Mouse (Mus musculus) urinary bladder, postnatal 25 days (tissue): Measurements from ENCODE around the gene Ppp1r15b.

Experiments used
- DNase-seq: peaks from one replicate; pipeline ENCODE4 v3.0.0; 2022; ENCODE audit warnings: low spot score

The Ppp1r15b gene

GRCm38 (mm10) chr1:133121246-133121645 lies 9.7 kb upstream of the Ppp1r15b start:
- no peak for DNase-seq

DNA sequence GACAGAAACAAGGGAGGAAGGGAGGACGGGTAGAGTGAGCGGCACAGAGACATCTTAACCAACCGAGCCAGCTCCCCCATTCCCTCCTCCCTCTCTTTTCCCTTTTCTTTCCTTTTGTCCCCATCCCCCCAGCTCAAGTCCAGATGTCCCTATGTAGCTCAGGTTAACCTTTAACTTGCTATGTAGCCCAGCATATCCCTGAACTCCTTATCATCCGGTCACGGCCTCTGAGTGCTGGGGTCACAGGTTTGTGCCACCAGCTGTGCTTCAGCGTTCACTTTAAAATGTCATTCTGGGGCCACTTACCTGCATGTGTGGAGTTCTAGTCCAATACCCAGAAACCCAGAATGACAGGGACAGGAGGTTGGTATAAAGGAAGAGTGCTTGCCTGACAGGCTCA lies 6.8 kb upstream of the Ppp1r15b start:
- DNase-seq = no peak

- DNase-seq = no peak
Observed at GRCm38 (mm10) chr1:133125640-133126364, 5.1 kb upstream of the Ppp1r15b start.

DNA sequence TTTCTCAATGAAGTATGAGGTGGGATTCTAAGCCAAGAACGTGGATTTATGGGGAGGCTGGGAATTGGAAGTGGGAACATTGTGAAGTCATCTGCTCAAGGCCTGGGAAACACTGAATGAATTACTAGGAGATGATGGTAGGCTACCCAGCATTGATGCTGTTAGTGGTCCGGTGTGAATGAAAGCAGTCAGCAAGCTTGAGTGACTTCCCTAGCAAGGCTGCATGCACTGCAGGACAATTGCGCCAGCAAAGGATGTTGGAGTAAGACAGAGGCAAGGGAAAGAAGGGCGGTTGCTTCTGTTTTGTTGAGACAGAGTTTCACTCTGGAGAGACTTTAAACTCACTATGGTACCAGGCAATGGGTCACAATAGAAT lies 4.6 kb upstream of the Ppp1r15b start:
- DNase-seq = no peak

DNA sequence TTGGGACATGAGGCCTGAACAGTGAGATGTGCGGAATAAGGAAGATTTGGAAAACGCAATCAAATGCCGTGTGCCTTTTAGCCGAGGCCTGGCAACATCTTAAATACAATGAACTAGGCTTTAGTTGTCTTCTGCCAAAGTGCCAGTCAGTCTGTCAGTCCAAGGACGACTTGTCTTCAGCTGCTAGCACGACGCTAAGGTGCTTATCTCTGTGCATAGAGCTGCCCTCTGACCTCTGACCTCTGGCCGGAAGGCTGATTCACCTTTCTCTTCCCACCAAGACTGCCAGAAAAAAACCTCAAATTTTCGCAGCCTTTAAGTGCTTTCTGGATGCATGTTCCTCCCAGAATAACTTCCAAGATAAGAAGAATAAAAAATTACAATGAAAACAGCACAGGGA lies 3.6 kb upstream of the Ppp1r15b start:
- DNase-seq = no peak

- DNase-seq = no peak
Observed at GRCm38 (mm10) chr1:133129471-133130221, 1.3 kb upstream of the Ppp1r15b start.

- no peak for DNase-seq
Observed at GRCm38 (mm10) chr1:133131561-133131905, 590 bp downstream of the Ppp1r15b start.

- no peak for DNase-seq
Observed at GRCm38 (mm10) chr1:133131936-133132335, 993 bp downstream of the Ppp1r15b start.

DNA sequence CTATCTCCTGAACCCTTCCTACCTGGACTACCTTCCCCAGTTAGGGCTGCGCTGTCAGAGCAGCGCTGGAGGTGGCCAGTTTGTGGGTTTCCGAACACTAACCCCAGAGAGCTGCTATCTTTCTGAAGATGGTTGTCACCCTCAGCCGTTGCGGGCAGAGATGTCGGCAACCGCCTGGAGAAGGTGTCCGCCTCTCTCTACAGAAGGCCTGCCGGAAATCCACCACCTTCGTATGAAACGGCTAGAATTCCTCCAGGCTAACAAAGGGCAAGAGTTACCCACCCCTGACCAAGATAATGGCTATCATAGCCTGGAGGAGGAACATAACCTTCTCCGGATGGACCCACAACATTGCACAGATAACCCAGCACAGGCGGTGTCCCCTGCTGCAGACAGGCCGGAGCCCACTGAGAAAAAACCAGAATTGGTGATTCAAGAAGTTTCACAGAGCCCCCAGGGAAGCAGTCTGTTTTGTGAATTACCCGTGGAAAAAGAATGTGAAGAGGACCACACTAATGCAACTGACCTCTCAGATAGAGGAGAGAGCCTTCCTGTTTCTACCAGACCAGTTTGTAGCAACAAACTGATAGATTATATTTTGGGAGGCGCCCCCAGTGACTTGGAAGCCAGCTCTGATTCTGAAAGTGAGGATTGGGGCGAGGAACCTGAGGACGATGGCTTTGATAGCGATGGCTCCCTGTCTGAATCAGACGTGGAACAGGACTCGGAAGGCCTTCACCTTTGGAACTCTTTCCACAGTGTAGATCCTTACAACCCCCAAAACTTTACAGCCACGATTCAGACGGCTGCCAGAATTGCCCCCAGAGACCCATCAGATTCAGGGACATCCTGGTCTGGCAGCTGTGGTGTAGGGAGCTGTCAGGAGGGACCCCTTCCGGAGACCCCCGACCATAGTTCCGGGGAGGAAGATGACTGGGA lies 1.7 kb downstream of the Ppp1r15b start:
- no peak for DNase-seq

GRCm38 (mm10) chr1:133133425-133133824 lies 2.5 kb downstream of the Ppp1r15b start:
- DNase-seq = no peak

GRCm38 (mm10) chr1:133134071-133134470 lies 3.1 kb downstream of the Ppp1r15b start:
- no peak for DNase-seq

- no peak for DNase-seq
Observed at GRCm38 (mm10) chr1:133134881-133135280, 3.9 kb downstream of the Ppp1r15b start.

DNA sequence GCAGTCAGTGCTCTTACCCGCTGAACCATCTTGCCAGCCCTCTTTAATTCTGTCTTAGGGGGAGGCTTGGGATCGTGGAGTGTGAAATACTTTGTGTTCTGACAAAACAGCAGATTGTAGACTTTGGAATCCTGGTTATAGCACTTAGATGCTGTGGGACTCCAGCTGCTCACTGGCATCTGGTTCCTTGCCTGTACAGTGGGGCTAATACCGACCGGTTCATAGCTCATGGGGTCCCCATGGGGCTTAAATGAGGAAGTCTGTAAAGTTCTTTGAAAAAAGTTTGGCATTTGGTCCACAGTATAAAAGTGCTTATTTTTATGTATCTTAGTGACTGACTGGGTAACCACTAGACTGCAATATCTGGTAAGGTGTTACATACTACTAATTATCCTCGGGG lies 4.9 kb downstream of the Ppp1r15b start:
- DNase-seq = no peak

- no peak for DNase-seq
Observed at GRCm38 (mm10) chr1:133138401-133138800, 7.5 kb downstream of the Ppp1r15b start.

DNA sequence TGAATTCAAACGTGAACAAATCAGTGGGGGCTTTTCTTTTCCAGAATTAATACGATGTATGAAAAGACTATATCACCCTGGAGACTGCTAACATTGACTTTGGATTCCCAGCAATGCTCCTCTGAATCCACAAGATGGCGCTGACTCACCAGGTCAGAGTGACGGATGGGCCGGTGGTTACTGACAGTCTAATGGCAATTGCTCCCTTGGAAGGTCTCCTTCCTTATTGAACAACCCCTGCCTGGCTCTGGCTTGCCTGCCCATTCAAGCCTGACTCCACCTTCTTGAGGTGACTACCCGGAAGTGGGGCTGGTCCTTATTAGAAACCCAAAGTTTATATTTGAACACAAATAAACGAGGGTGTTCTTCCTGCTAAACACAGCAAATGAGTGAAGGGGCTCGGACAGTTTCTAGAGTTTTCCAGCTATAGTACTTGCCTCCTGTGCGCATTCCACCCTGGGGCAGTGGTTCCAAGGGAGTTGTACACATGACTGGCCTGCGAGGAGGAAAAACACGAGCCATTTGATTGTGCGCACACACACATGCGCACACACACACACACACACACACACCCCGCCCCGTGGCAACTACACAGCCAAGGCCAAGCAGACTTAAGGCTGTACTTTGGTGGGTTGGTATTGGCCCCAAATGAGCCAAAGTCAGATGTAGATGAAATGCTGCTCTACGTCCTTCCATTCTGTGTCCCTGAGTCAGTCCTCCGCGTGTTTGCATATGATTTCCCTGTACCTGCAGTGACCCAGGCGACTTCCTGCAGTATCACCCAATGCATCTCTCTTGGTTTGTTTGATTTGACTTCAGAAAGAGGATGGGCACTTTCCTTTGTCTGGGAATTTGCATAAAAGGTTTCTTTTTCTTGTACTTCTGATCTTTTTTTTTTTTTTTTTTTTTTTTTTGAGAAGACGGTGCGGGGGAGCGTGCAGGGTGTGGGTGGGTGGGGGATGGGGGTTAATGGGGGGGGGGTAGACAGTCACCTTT lies 15.4 kb downstream of the Ppp1r15b start:
- peak; percentile 50 for DNase-seq

- no peak for DNase-seq
Observed at GRCm38 (mm10) chr1:133147324-133147723, 16.4 kb downstream of the Ppp1r15b start.

GRCm38 (mm10) chr1:133148122-133148521 lies 17.2 kb downstream of the Ppp1r15b start:
- DNase-seq = no peak

DNA sequence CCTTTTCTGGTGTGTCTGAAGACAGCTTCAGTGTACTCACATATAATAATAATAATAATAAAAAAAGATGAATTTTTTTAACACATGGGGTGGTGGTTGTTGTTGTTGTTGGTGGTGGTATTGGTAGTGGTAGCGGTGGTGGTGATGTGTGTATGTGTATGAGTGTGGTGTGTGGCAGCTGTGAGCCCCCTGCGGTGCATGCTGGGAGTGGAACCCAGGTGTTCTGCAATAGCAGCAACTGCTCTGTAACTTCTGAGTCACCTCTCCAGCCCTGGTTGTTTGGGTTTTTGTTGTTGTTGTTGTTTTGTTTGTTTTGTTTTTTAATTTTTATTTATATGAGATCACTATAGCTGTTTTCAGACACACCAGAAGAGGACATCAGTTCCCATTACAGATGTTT lies 19.6 kb downstream of the Ppp1r15b start:
- no peak for DNase-seq

GRCm38 (mm10) chr1:133152213-133152612 lies 21.3 kb downstream of the Ppp1r15b start:
- DNase-seq = no peak

DNA sequence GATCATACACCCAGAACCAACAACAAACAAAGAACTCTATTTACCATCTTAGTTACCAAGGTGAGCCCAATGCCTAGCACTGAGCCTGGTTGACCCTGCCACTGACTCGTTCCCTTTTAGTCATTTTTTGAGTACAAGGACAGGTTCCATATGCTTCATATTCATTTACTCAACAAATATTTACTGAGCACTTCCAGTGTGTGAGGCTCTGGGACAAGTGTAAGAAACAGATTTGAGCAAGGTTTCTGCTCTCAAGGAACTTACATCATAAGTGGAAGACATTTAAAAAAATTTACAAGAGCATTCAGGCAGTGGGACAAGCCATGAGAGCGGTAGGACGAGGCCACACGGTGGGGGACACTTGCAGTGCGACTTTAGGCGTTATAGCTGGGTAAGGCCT lies 24.3 kb downstream of the Ppp1r15b start:
- no peak for DNase-seq

GRCm38 (mm10) chr1:133159128-133159564 lies 28.2 kb downstream of the Ppp1r15b start:
- no peak for DNase-seq
